Mouse (Mus musculus) megakaryocyte, embryonic 14.5 days (primary cell): ENCODE results near the gene Arhgap40.

Source experiments
- FLI1 ChIP-seq: IDR thresholded peaks from 2 replicates; pipeline ENCODE4 v1.6.1; 2012; ENCODE audit warnings: low read length, inconsistent platforms, mixed read lengths
- GATA1 ChIP-seq: IDR thresholded peaks from 3 replicates; pipeline ENCODE4 v1.6.1; 2012; ENCODE audit warnings: mixed read lengths, low read length, inconsistent platforms, borderline replicate concordance

DNA sequence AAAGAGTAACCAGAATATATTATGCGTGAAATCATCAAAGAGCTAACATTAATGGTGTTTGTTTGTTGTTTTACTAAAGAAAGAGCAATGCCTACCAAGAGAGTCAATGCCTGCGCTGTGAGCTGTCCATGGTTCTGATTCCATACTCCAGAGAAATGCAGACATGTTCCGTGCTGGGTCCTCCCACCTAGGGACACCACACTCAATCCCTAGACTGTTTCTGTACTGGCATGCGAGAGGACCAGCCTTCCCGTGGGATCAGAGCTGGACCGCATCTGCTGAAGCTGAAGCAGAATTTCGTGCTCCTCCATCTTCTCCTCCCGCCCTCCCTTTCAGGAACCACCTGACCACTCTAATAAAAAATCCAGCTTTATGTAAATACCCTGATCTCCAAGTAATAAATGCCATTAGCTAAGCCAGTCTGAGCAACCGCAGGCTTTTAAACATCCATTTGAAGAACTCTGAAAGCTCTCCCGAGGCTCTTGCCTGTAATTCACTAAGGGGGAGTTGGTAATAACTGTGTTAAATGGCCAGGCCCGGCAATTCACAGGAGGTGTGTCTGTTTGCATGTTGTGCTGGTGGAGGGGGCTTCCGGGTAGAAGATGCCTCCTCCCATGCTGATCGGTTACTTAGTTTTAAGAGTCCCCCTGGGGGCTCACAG, 58.0 kb downstream of the Arhgap40 start:
- TF ChIP-seq GATA1 (no peak), FLI1 (no peak)
